Comparison of ENCODE assay signal across 25 mouse cellular contexts in genomic region chr5:69740511-69740910, GRCm38 (mm10).
"Had no signal": no experiment of that assay in that cellular context is flagged by ENCODE, and none has a peak within 500 bp of the region (broad histone marks: within the 10 kb centered on the region; RNA-seq: fewer than 3 reads in every experiment).

No protein-coding gene starts in this region.

- H3K9me3 ChIP-seq: kidney, embryonic 15.5 days; limb, embryonic 10.5 days; limb, embryonic 13.5 days; liver, embryonic 12.5 days; liver, embryonic 15.5 days; lung, embryonic 15.5 days; midbrain, embryonic 10.5 days; midbrain, embryonic 13.5 days; neural tube, embryonic 13.5 days had no signal

- H3K4me1 ChIP-seq: kidney, embryonic 15.5 days; limb, embryonic 10.5 days; limb, embryonic 13.5 days; liver, embryonic 12.5 days; liver, embryonic 15.5 days; lung, embryonic 15.5 days; megakaryocyte, embryonic 14.5 days; midbrain, embryonic 10.5 days; midbrain, embryonic 13.5 days; neural tube, embryonic 13.5 days had no signal

- ATAC-seq: liver, embryonic 12.5 days; midbrain, embryonic 13.5 days; midbrain, embryonic 16.5 days had no signal

- H3K36me3 ChIP-seq: kidney, embryonic 15.5 days; limb, embryonic 10.5 days; limb, embryonic 13.5 days; liver, embryonic 12.5 days; liver, embryonic 15.5 days; lung, embryonic 15.5 days; midbrain, embryonic 10.5 days; midbrain, embryonic 13.5 days; neural tube, embryonic 13.5 days had no signal

- H3K4me2 ChIP-seq: kidney, embryonic 15.5 days; limb, embryonic 13.5 days; liver, embryonic 12.5 days; liver, embryonic 15.5 days; lung, embryonic 15.5 days; midbrain, embryonic 13.5 days; neural tube, embryonic 13.5 days had no signal

- H3K4me3 ChIP-seq: kidney, embryonic 15.5 days; left cerebral cortex, adult 2 months; limb, embryonic 10.5 days; limb, embryonic 13.5 days; liver, embryonic 12.5 days; liver, embryonic 15.5 days; lung, embryonic 15.5 days; megakaryocyte, embryonic 14.5 days; midbrain, embryonic 10.5 days; midbrain, embryonic 13.5 days; myocyte; neural tube, embryonic 13.5 days had no signal

- H3K27me3 ChIP-seq: kidney, embryonic 15.5 days; limb, embryonic 13.5 days; liver, embryonic 12.5 days; liver, embryonic 15.5 days; lung, embryonic 15.5 days; megakaryocyte, embryonic 14.5 days; midbrain, embryonic 13.5 days; neural tube, embryonic 13.5 days had no signal

- DNase-seq: kidney, adult 8-10 months; kidney, postnatal 10 days; kidney, postnatal 36 days; layer of hippocampus, postnatal 36 days; liver; lung, adult 18-20 months; lung, postnatal 10 days; lung, postnatal 36 days; retina, postnatal 1 day; right cerebral cortex, postnatal 25 days; thymus, adult 18-20 months; thymus, postnatal 36 days had no signal

- H3K27ac ChIP-seq: kidney, embryonic 15.5 days; left cerebral cortex, adult 2 months; limb, embryonic 10.5 days; limb, embryonic 13.5 days; liver, embryonic 12.5 days; liver, embryonic 15.5 days; lung, embryonic 15.5 days; midbrain, embryonic 10.5 days; midbrain, embryonic 13.5 days; neural tube, embryonic 13.5 days had no signal

- H3K9ac ChIP-seq: kidney, embryonic 15.5 days; limb, embryonic 13.5 days; liver, embryonic 12.5 days; liver, embryonic 15.5 days; lung, embryonic 15.5 days; midbrain, embryonic 13.5 days; neural tube, embryonic 13.5 days had no signal
